Mouse (Mus musculus) embryonic facial prominence, embryonic 10.5 days (tissue): Measurements from ENCODE around the gene Larp7. TPM values are rescaled to one million over a fixed set of nuclear protein-coding genes. Genes with fewer than 3 reads are reported as not detected.

Experiments
- DNase-seq: peaks from one replicate; pipeline ENCODE4 v3.0.0-alpha.2; 2017; ENCODE audit warnings: low spot score
- H3K27ac ChIP-seq: fragments of 300-500 bp; sonication (generic); replicated peaks from 2 replicates; pipeline ENCODE4 v1.5.1; 2016; ENCODE audit warnings: mild to moderate bottlenecking
- H3K27me3 ChIP-seq: fragments of 300-500 bp; sonication (generic); replicated peaks from 2 replicates; pipeline ENCODE4 v1.6.1; 2016; ENCODE audit warnings: low read depth, mild to moderate bottlenecking; ENCODE audit not compliant: poor library complexity, severe bottlenecking
- H3K36me3 ChIP-seq: fragments of 300-500 bp; sonication (generic); replicated peaks from 2 replicates; pipeline ENCODE4 v1.6.1; 2016; ENCODE audit warnings: mild to moderate bottlenecking, moderate library complexity
- H3K4me1 ChIP-seq: fragments of 300-500 bp; sonication (generic); 2 replicates; pipeline ENCODE4 v1.6.1; 2016
- H3K4me3 ChIP-seq: fragments of 300-500 bp; sonication (generic); 2 replicates; pipeline ENCODE4 v1.5.1; 2016; ENCODE audit warnings: mild to moderate bottlenecking, moderate library complexity
- H3K9me3 ChIP-seq: fragments of 300-500 bp; sonication (generic); 2 replicates; pipeline ENCODE4 v1.6.1; 2016; ENCODE audit warnings: mild to moderate bottlenecking
- WGBS: fragments of 180-500 bp; shearing (Covaris S2); methylation state at CpG from one replicate; pipeline ENCODE4 v1.1.7; 2016; 5-methylcytosine and 5-hydroxymethylcytosine counted together
- polyA plus RNA-seq: library from polyadenylated mRNA; unstranded; fragments of >200 nt; fragmentation: Nextera tagmentation; extraction: Ambion mirVana; gene quantifications from 2 replicates; pipeline ENCODE4 v1.2.1, GENCODE M21; 2016

The Larp7 gene
- polyA plus RNA-seq, result 74.3 and 82.6 TPM in 2 replicates

DNA sequence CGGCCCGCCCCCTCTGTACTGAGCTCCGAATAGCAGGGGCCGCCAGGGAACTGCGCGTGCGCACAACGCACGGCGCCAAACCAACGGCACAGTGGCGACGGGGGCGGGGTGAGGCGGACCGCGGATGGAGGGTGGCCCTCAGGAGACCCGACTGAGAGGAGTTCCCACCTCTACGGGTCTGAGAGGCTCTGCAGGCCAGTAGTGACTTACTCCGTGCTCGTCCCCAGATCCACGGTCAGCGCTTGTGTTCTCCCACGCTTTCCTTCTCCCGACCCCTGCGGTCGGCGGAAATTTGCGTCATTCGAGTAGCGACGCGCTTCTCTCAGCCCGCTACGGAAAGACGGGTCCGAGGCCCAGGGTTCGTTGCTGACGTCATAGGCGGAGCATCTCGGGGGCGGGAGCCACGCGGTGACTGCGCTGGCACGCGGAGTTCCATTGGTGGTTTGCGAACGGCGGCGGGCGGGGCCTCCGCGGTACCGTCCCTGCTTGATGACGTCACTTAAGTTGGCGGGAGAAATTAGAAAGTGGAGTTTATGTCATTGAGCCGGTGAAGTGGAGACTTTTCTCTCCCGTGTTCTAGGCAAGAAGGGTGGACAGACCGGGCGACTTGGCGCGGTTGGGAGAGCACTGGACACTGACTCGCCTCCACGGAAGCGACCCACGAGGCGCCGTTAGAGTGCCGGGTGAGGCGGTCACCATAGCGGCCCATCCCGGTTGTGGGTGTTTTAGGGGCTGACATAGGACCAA is at the start of gene Larp7, which contains the start of gene Zgrf1:
Larp7 (minus strand) TSS at position 377 of the 747 bp plus-strand sequence.
Zgrf1 (plus strand) TSS at position 517 of the 747 bp plus-strand sequence.
- Histone ChIP-seq H3K27me3 (no peaks in the 10 kb centered on the region), H3K9me3 (no peaks in the 10 kb centered on the region), H3K4me1 (peaks cover 16% of the 10 kb centered on the region), H3K27ac (peak within 1 kb of the TSS; percentile 94), H3K36me3 (peaks cover 26% of the 10 kb centered on the region), H3K4me3 (peak within 1 kb of the TSS; percentile 87)
- WGBS, result under 1% methylated on average over 73 of the region's 73 CpGs
- DNase-seq, result peak; percentile 98

DNA sequence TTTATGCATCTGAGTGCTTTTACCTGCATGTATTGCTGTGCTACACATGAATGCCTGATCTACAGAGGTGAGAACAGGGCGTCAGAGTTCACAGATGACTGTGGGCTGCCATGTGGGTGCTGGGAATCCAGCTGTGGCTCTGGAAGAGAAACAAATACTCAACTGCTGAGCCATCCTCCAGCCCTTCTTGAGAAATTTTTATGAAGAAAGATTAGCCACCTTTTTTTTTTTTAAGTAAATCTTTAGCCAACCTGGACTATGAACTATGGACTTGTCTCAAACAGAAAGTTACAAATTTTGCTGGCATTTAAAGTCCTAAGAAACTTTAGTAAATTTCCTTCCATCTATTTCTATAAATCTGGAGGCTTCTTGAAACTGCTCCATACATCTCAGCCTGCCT is 44.0 kb upstream of the Larp7 start:
- no peaks in the 10 kb centered on the region for H3K9me3 ChIP-seq
- no peak overlapping the region for H3K4me3 ChIP-seq
- no peaks in the 10 kb centered on the region for H3K4me1 ChIP-seq
- H3K27ac ChIP-seq, result no peak overlapping the region
- WGBS, result 81% methylated on average over 1 of the region's 1 CpGs
- peaks cover 86% of the 10 kb centered on the region for H3K36me3 ChIP-seq
- DNase-seq, result no peak
- H3K27me3 ChIP-seq, result no peaks in the 10 kb centered on the region

DNA sequence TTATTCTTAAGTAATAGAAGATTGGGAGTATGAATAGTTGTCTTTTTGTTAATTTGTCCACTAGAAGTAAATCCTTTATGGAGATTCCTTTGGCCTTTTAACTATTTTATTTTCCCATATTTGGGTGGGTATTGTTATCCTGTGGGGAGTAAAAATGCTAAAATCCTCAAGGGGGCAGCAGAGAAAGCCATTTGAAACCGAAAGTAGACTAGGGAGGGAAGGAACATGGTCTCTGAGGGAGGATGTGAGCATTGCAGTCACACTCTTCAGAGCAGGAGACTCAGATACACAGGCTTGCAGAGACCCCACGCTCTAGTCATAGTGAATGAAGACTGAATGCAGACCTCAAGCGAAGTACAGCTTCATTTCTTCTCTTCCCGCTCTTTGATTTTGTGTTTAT is 19.4 kb upstream of the Larp7 start:
- Histone ChIP-seq H3K9me3 (no peaks in the 10 kb centered on the region), H3K4me3 (no peak overlapping the region), H3K27me3 (no peaks in the 10 kb centered on the region), H3K36me3 (peaks cover 80% of the 10 kb centered on the region), H3K4me1 (no peaks in the 10 kb centered on the region), H3K27ac (no peak overlapping the region)
- DNase-seq, result no peak
- 69% methylated on average over 4 of the region's 4 CpGs for WGBS

DNA sequence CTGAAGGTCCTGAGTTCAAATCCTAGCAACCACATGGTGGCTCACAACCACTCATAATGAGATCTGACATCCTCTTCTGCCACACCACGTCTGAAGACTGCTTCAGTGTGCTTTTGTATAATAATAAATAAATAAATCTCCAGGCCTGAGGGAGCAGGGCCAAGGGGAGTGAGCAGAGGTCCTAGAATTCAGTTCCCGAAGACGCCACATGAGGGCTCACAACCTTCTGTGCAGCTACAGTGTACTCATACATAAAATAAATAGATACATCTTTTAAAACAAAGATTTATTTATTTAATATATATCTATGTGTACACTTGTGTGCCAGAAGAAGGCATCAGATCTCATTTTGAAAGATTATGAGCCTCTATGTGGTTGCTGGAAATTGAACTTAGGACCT is 12.0 kb upstream of the Larp7 start:
- Histone ChIP-seq H3K4me3 (no peak overlapping the region), H3K27ac (no peak overlapping the region), H3K4me1 (no peaks in the 10 kb centered on the region), H3K9me3 (no peaks in the 10 kb centered on the region), H3K36me3 (peaks cover 77% of the 10 kb centered on the region), H3K27me3 (no peaks in the 10 kb centered on the region)
- no peak for DNase-seq
- 80% methylated on average over 3 of the region's 3 CpGs for WGBS

DNA sequence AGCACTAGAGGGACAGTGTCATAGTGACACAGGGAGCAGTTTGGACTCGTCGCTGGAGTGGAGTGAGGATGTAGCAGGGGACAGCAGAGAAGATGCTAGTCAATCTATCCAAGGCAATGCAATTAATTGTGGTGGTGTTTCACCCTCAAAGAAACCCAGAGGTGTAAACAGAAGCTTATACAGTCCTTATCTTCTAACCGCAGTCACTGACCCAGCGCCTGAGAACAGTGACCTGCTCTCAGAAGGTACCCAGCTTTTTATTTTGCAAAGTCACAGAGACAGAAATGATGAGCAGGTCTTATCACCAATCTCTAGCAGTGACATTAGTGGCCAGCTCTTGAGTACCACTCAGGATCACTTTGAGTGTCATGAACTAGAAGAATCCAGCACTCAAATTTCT is 9.8 kb upstream of the Larp7 start:
- no peaks in the 10 kb centered on the region for H3K27me3 ChIP-seq
- WGBS, result 93% methylated on average over 4 of the region's 4 CpGs
- DNase-seq, result no peak
- peaks cover 76% of the 10 kb centered on the region for H3K36me3 ChIP-seq
- no peak overlapping the region for H3K27ac ChIP-seq
- H3K4me1 ChIP-seq, result no peaks in the 10 kb centered on the region
- H3K4me3 ChIP-seq, result no peak overlapping the region
- no peaks in the 10 kb centered on the region for H3K9me3 ChIP-seq

DNA sequence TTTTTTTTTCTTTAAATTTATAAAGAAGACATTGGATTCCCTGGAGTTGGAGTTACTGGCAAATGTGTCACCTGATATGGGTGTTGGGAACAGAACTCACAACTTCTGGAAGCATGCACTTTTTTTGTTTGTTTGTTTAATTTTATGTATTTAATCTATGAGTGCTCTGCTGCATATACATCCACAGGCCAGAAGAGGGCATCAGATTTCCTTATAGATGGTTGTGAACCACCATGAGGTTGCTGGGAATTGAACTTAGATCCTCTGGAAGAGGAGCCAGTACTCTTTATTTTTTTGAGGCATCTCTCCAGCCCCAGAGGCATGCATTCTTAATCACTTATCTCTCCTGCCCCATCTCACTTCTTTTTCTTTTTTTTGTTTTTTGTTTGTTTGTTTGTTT is 5.1 kb upstream of the Larp7 start:
- H3K27ac ChIP-seq, result no peak overlapping the region
- no peak overlapping the region for H3K4me3 ChIP-seq
- no peaks in the 10 kb centered on the region for H3K9me3 ChIP-seq
- DNase-seq, result no peak
- H3K27me3 ChIP-seq, result no peaks in the 10 kb centered on the region
- H3K4me1 ChIP-seq, result peaks cover 10% of the 10 kb centered on the region
- H3K36me3 ChIP-seq, result peaks cover 67% of the 10 kb centered on the region

DNA sequence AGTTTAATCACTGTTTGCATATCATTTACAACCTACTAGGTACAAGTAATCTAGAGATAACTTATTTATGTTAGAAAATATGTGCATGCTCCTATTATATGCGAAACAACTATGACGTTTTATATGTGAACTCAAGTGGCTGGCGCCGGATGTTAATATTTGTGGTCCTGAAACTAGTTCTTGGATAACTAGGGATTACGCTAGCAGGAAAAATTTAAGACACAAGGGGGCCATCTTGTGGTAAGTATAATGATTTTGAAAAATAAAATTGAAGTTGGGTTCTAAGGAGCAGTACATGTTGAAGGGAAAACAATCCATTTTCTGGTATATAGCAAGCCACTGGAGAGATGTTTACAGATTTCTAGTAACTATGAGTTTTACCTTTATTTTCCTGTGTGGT is 1.6 kb upstream of the Larp7 start:
- DNase-seq, result no peak
- Histone ChIP-seq H3K4me3 (peak overlapping the region; percentile 87), H3K4me1 (peaks cover 16% of the 10 kb centered on the region)

DNA sequence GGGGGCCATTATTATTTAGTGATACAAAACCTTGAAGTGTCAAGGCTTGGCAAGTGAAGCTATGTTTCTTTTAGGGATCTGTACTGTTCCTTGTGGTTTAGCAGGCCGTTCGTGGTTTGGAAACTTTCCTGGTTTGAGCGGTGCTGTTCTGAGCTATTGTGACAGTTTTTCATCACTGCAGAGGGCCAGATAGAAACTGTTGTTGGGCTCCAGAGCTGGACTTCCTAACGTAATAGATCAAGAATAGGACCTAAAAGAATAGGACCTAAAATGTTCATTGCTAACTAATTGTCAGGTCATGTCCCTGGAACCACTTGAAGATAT is 533 bp upstream of the Larp7 start:
- DNase-seq, result no peak
- WGBS, result 2% methylated on average over 4 of the region's 4 CpGs

More for the DNA sequence above, 1.6 kb upstream of the Larp7 start:
- 69% methylated on average over 5 of the region's 5 CpGs for WGBS
- Histone ChIP-seq H3K36me3 (peaks cover 39% of the 10 kb centered on the region), H3K27ac (no peak overlapping the region), H3K27me3 (no peaks in the 10 kb centered on the region), H3K9me3 (no peaks in the 10 kb centered on the region)

DNA sequence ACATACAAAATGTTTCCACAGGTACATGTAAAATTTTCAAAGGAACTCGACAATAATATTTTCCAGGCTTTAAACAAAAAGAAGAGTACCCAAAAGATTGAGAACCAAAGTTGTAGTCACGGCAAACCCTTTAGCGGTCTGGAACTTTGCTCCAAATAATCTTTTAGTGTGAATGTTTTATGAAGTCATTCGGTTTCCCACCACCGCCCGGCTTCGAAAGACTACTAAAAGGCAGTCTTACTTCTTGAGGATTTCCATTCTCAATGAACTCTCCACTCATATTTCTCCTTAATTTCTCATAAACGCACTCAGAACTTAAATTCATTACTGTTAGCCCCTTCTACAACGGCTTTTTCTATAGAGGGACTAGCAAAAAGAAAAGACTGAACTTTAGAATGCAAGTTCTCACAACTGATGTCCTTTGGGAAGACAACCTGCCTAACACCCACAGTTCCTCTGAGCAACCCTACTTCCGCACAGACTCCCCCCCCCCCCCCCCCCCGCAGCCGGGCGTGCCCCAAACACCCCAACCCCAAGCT is 646 bp downstream of the Larp7 start:
- 9% methylated on average over 13 of the region's 13 CpGs for WGBS
- H3K36me3 ChIP-seq, result peaks cover 21% of the 10 kb centered on the region
- peaks cover 16% of the 10 kb centered on the region for H3K4me1 ChIP-seq
- H3K4me3 ChIP-seq, result peak overlapping the region; percentile 87
- peak overlapping the region; percentile 94 for H3K27ac ChIP-seq
- H3K9me3 ChIP-seq, result no peaks in the 10 kb centered on the region
- no peaks in the 10 kb centered on the region for H3K27me3 ChIP-seq
- no peak for DNase-seq

More for the DNA sequence above, 533 bp upstream of the Larp7 start:
- peak overlapping the region; percentile 94 for H3K27ac ChIP-seq
- H3K9me3 ChIP-seq, result no peaks in the 10 kb centered on the region
- H3K4me1 ChIP-seq, result peaks cover 16% of the 10 kb centered on the region
- no peaks in the 10 kb centered on the region for H3K27me3 ChIP-seq
- peak overlapping the region; percentile 87 for H3K4me3 ChIP-seq
- H3K36me3 ChIP-seq, result peaks cover 30% of the 10 kb centered on the region

DNA sequence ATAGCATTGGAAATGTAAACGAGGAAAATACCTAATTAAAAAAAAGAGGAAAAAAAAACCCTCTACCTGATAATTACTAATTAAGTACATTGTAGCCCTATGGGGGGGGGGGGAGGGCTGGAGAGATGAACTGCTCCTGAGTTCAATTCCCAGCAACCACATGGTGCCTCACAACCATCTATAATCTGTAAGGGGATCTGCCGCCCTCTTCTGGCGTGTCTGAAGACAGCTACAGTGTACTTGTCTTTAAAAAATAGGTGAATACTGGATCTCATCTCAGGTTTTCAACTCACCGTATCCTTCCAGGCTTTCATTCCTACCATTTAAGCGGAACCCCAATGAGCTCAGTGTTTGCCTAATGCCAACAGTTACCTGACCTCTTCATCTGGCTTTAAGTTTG is 5.3 kb downstream of the Larp7 start:
- peaks cover 46% of the 10 kb centered on the region for H3K36me3 ChIP-seq
- WGBS, result 30% methylated on average over 5 of the region's 5 CpGs
- no peak overlapping the region for H3K4me3 ChIP-seq
- H3K4me1 ChIP-seq, result peaks cover 6% of the 10 kb centered on the region
- DNase-seq, result peak; percentile 55
- H3K27me3 ChIP-seq, result no peaks in the 10 kb centered on the region
- H3K27ac ChIP-seq, result no peak overlapping the region
- no peaks in the 10 kb centered on the region for H3K9me3 ChIP-seq

DNA sequence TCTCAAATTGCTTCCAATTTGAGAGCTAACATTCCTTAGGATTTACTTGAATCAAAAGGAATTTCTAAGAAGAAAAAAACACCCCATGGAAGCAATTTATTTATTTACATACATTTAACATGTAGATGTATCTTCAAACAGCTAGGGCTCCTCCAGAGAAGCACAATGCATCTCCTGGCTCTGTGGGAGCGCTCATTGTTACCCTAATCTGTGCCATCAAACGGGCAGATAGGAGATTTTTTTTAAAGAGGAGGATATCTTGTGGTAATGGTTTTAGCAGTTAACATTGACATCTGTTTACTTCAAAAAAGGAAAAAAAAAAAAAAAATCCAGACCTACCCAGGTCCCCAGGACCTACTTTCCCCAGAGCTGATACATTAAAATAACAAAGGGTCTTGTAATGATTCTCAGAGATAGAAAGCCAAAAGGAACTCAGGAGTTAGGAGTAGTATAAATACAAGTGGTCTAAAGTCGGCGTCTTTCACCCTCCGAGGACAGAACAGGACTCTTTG is 8.5 kb downstream of the Larp7 start:
- Histone ChIP-seq H3K4me3 (no peak overlapping the region), H3K27me3 (no peaks in the 10 kb centered on the region), H3K9me3 (no peaks in the 10 kb centered on the region), H3K36me3 (peaks cover 73% of the 10 kb centered on the region), H3K4me1 (no peaks in the 10 kb centered on the region), H3K27ac (no peak overlapping the region)
- DNase-seq, result no peak
- 33% methylated on average over 5 of the region's 5 CpGs for WGBS

DNA sequence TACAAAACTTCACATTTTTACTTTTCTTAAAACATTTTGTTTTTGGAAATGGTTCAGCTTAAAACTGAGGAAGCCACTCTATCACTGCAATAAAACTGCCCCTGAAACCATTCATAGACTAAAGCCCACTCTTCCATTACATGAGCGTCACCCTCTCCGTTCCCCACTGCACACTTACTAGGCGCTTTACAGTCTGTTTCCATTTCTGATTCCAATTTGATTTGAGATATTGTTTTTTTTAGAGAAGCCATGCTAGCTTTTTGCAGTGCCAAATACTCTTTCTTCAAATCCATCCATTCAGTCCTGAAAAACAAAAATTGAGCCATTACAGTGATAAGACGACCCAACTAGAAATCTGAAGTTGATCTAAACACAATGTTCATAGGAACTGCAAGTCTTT is 9.2 kb downstream of the Larp7 start:
- Histone ChIP-seq H3K4me3 (no peak overlapping the region), H3K27ac (no peak overlapping the region), H3K4me1 (no peaks in the 10 kb centered on the region), H3K36me3 (peaks cover 77% of the 10 kb centered on the region), H3K27me3 (no peaks in the 10 kb centered on the region), H3K9me3 (no peaks in the 10 kb centered on the region)
- no peak for DNase-seq
- WGBS, result 80% methylated on average over 4 of the region's 4 CpGs

DNA sequence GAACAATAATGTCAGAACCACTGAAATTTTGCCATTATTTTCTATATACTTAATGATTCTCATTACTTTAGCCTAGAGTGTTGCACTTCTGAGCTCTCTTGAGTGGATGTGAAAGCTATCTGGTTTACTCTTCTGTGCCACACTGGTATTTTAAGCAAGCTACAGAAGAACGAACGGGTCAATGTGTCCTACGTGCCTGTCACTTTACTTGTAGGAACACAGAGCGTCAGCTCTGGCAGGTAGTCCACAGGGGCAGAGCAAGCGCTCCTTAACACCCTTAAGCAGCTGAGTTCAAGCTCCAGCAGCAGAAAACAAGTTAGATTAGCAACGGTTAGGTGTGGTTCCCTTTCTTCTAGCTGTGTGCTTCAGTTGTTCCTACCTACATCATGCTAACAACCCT is 14.0 kb downstream of the Larp7 start:
- no peaks in the 10 kb centered on the region for H3K4me1 ChIP-seq
- no peak for DNase-seq
- H3K9me3 ChIP-seq, result no peaks in the 10 kb centered on the region
- 65% methylated on average over 6 of the region's 6 CpGs for WGBS
- no peak overlapping the region for H3K4me3 ChIP-seq
- H3K36me3 ChIP-seq, result peaks cover 63% of the 10 kb centered on the region
- no peaks in the 10 kb centered on the region for H3K27me3 ChIP-seq
- H3K27ac ChIP-seq, result no peak overlapping the region
